Mouse (Mus musculus) left cerebral cortex, postnatal 10 days (tissue): ENCODE measurements around the gene Ap1ar. TPM values are rescaled to one million over a fixed set of nuclear protein-coding genes. Genes with fewer than 3 reads are reported as not detected.
"Not testable (repeated sequence)": the region's sequence is repeated elsewhere in the genome, so short reads cannot be mapped to it uniquely, and the experiment has no call there.

Experiments
- DNase-seq, 2 experiments: peaks; one replicate each; pipeline ENCODE4 v3.0.0; 2021 to 2022; ENCODE audit warnings: low spot score in 2 of 2, mixed read lengths in 1 of 2; ENCODE audit errors: extremely low spot score in 1 of 2
- intact Hi-C: fragments of 180-260 bp; cut with DNase I; formaldehyde crosslinking; loops from one replicate; pipeline ENCODE4 v1.15.1; 2025
- total RNA-seq, 2 experiments: library from RNA; stranded (reverse); gene quantifications; 2 replicates each; pipeline ENCODE4 v1.2.3; 2021

Ap1ar gene
- total RNA-seq, 2 experiments from 2014 or later, result 70.6 to 76.0 TPM

DNA sequence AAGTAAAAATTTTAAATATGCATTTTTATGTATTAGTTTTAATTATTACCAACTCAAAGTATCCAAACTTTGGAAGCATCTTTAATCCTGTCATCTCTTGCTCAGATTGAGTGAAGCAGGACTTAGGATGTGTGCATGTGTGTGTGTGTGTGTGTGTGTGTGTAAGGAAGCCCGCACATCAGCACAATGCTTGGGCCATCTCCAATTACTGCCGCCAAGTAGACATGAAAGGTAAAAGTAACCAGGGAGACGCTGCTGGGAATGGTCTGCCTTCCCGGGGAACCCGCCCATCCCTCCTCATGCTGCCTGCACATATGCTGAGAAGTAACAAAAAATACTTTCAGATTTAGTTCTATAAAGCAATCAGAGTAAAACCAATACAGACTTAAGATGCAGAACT lies 29.5 kb downstream of the Ap1ar start:
- DNase-seq, result no peak
- intact Hi-C loops, result no loop called here

DNA sequence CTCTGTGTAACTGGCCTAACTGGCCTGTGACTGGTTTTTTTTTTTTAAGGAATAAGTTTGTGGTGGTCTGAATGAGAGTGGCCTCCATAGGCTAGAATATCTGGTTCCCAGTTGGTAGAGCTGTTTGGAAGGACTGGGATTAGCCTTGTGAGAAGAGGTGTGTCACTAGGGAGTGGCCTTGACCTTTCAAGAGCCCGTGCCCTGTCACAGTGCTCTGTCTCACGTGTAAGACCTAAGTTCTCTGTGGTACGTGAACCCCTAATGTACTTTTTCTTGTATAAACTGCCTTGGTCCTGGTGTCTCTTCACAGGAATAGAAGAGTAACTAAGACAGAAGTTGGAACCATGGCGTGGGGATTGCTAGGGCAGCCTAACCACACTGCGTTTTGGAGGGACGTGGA lies 31.3 kb downstream of the Ap1ar start:
- no peak for DNase-seq
- intact Hi-C loops, result no loop called here

DNA sequence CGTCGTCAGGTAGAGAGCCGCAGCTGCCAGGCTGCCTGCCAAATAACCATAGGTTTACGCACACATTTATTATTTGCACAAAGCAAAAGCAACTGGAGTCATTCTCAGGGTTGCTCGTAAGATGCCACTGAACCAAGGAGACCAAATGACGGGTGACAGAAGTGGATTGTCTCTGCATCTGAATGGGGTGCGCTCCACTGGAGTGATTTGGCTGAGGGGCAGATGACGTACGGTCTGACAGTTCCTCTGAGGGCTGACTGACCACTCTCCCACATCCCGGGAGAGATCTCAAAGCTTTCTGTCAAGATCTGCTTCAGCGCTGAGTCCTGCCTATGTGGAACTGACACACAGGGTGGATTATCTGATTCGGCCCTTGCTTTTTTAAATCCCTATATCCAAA lies 32.3 kb downstream of the Ap1ar start:
- intact Hi-C loops, result no loop called here

DNA sequence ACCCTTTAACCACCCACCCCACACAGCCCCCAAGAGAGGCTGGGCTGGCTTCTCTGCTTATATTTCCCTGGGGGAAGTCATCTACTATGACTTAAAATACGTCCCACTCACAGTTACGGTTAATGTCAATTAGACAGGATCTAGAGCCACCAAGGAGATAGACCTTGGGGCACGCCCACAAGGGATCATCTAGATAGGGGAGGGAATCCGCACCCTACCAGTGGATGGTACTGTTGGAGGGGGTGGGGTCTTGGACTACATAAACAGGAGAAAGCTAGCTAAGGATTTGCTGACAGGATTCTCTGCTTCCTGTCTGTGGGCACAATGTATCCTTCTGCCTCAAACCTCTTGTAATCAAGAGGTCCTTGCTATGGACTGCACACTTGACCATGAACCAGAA lies 32.9 kb downstream of the Ap1ar start:
- no peak for DNase-seq
- intact Hi-C loops, result no loop called here

More for the DNA sequence above, 32.3 kb downstream of the Ap1ar start:
- DNase-seq, result no peak

DNA sequence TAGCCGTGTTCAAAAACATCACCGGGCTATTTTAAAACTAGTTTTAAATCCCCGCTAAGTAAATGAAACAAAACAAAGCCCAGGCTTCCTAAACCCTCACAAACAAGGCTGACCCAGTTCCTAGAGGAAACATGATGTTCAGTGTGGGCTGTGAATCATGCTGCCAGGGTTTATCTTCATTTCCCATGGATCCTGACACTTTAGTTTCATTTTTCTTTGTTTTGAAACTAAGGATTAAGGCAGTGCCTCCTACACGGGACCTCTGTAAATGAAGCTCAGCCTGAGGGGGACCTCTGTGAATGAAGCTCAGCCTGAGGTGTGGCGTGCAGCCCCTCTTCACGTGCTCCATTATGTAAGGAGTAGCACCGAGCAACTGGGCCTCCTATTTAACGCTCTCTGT lies 34.5 kb downstream of the Ap1ar start:
- intact Hi-C loops, result no loop called here
- DNase-seq, result no peak

DNA sequence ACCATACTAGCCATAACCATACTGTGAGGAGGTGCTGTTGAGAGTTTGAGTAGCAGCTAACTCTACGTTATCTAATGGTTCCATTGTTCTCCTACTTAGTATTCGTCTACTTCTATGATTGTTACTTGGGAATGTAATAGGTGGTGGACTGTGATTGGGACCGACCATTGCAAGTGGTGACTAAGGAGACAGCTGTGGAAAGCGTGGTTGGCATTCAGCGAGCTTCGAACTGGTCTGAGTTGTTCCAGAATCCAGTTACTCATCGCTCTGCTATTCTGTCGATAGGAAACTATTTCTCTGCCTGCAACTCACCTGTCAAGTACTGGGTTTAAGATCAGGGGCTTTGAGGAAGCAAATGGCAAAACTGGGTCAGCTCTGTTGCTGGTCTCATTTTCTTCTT lies 36.2 kb downstream of the Ap1ar start:
- no peak for DNase-seq
- intact Hi-C loops, result no loop called here

DNA sequence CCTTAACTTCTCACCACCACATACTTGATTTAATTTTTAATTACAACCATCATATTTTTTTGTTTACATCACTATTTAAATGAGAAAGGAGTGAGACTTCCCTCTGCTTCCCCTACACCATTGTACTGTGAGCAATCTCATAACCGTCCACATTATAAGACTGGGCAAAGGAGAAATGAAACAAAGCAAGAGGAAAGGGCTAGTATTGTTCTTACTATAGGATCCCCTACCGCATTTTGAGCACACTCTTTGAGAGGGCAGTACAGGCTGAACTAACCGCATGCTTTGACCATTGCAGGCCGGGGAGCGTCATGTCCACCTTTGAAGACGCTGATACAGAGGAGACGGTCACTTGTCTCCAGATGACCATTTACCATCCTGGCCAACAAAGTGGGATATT lies 41.1 kb downstream of the Ap1ar start:
- intact Hi-C loops, result no loop called here
- DNase-seq, result no peak

DNA sequence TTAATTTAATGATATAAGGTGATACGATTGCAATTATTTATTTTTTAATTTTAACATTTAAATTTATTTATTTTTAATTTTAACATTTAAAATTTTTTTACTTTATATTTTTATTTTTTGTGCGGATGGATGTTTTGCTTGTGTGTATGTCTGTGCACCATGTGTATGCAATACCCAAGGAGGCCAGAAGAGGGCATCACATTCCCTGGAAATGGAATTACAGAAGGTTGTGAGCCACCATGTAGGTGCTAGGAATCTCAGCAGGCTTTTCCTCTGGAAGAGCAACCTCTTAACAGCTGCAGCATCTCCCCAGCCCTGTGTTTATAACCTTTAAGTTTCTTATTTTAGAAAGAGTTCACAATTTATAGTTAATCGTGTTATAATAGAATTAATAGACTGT lies 41.6 kb downstream of the Ap1ar start:
- intact Hi-C loops, result no loop called here
- no peak for DNase-seq

DNA sequence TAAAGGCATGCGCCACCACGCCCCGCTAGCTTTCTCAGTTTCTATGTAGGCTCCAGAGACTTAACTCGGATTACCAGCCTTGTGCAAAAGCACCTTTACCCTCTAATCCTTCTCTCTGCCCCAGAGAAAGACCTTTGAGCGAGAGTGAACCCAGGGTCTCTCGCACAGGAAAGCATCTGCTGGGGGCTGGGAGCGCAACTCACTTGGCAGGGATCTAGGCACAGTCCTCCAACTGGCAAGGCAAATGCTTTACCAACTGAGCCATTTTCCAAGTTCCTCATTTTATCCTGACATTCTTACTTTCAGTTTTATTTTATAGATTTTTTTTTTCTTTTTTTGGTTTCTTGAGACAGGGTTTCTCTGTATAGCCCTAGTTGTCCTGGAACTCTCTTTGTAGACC lies 44.3 kb downstream of the Ap1ar start:
- DNase-seq, result no peak
- intact Hi-C loops, result no loop called here

DNA sequence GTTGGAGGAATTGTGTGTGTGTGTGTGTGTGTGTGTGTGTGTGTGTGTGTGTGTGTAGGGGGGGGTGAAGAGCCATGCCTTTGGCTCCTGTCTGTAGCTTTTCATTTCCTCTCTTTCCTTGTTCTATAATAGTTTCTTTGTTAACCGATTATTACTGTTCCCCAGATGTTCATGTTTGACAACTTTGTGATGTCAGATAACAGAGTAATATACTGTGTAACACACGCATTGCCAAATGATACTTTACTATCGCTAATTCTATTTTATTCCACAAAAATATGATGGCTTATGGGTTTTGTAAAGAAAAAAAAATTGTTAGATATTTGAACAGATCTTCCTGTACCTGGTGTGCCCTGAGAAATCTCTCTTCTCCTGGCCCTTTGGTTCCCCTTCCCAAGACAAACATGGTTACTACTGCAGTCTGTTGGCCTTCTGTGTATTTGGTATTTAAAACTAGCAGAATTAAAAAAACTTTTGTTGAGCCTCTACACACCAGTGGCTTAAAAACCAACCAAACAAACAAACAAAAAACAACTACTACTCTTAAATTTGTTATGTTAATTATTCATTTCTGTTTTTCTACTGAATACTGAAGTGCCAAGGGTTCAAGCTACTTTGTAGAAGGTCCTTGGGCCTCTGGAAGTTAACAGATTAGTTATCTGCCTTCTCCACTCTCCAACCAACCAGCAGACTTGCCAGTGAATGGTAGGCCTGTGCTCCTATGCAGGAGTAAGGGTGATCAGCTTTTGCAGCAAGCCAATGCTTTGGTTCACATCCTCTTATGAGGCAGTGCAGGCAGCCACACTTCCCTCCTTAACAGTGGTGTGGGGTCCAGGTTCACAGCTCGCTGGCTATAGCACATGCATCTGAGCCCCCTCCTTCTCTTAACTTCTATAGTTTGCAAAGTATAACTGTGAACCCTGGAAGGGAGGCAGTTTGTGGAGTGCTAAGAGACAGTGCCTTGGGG lies 45.4 kb downstream of the Ap1ar start:
- no peak for DNase-seq
- intact Hi-C loops, result no loop called here

DNA sequence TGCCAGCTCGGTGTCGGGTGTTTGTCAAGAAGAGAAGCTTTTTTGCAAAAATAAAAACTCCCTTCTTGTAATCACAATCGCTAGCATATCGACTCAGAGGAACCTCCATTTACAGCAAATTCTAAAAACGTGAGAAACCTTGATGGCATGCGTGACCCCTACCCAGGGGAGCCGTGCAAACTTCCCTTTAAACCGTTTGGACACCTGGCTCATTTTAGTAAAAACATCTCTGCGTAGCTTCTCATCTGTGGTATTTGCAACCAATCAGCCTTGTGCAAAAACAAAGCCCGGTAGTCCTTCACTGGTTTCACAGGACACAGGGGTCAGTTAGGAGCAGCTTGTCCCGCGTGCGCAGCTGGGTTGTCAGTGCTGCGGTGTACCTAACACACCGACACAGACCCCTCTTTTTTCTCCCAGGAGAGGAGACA lies 46.3 kb downstream of the Ap1ar start:
- intact Hi-C loops, result no loop called here
- DNase-seq, result no peak

DNA sequence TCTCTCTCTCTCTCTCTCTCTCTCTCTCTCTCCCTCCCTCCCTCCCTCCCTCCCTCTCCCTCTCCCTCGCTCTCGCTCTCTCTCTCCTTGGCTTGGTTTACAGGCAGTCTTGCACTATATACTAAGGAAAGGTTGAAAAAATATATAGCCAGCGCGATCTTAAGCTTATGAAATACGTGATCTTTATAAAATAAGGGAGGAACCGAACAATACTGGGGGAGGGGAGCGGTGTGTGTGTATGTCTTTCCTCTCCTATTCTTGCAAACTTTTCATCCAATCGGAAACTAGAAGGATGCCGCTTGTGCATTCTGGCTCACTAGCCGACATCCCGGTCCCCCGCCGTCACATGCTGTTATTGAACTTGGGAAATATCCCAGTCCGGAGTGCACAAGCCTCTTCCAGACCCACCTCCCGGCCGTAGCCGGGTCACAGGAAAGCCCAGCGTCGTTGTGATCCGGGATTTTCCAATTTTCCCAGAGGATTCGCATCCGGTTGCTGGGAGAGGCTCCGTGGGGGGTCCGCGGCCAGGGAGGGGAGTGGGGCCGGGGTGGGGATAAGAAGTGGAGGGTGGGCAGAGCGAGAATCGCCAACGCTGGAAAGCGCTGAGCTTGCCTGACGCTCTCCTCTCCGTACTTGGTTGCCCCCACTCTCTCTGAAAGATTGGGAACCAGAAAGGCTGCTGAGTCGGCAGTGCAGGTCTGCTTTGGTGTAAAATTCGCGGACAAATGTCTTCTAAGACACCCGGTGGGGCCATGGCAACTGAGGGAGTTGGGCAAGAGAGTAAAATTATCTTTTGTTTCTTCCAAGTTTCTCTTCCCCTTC lies 46.9 kb downstream of the Ap1ar start:
- intact Hi-C loops, result no loop called here
- peak; percentile 20 to 82 for DNase-seq

DNA sequence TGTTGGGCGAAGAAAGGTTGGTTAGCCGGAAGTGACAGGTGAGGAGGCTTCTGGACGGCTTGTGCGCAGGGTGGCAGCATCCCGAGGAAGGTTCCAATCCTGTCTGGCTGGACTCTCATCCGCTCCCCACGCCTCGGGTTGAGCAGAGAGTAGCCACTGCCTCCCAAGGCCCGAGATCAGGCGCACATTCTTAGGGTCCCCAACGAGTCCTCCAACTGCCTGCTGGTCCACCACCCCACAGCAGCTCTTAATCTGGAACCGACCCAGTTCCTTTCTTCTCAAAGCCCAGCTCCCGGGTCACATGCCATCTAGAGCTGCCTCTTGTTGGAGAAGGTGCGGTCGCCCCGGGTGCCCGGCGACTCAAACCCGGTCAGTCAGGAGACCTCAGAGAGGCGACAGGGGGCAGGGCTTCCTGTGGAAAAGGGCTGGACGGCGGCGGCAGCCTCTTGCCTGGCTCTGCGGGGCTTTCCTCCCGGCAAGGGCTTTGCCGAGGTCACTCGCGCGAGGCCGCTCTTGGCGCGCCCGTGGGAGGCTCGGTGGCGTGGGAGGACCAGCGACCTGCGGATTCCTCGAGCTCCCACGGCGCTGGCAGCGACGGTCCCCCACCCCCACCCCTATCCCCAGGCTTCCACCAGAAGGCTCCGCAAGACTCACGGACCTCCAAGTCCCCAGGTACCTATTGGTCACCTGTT lies 47.7 kb downstream of the Ap1ar start, which contains the start of gene Tifa:
Tifa (plus strand) TSS at position 306 of the 692 bp plus-strand sequence.
- DNase-seq, result peak; percentile 28 to 85
- intact Hi-C loops, result no loop called here

DNA sequence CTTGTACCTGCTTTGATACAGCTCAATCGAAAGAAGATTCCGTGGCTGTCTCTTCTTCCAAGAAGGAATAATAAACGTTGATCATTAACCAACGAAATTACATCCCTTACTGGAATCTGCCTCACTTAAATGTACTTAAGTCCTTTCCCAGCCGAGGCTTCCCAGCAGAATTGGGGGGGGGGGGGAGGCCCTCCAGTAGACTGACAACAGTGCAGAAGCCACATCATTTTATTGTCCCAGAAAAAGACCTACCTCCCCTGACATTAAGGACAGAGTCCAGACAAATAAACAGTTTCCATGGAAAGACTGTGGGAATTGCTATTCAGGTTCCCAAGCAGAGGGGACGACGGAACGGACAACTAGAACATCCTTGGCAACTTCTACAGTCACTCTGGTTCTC lies 48.4 kb downstream of the Ap1ar start:
- intact Hi-C loops, result no loop called here
- DNase-seq, result no peak

DNA sequence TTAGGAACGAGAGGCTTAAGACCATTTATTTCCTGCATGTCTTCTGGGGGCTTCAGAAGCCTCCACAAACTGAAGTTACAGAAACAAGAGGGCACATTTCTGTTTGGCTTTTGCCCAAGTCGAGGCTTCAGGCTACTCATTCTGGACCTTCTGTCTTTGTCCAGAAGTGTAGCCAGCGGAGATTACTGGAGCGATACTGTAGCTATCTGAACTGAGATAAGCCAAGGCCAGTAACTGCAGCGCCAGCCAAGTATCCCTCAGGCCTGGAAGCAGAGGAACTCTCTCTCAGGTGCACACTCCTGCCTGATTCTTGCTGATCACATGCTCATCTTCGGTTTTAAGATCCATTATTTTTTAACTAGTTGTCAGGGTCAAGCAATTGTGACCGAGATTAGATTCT lies 49.3 kb downstream of the Ap1ar start:
- intact Hi-C loops, result no loop called here

DNA sequence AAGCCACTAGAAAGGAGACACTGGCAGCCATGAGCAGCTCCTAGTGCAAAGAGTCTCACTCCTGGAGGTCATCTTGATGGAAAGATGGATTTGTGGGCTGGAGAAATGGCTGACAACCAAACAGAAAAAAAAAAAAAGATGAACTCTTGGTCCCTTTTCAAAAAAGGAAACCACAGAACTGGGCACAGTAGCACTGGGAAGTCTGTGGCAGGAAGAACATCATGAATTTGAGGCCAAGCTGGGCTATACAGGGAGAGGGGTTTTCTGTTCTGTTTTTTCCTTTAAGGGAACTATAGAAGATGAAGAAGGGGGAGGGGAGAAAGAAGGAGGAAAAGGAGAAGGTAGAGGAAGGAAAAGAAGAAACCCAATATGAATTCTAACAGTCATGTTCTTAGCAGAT lies 50.3 kb downstream of the Ap1ar start:
- DNase-seq, result no peak
- intact Hi-C loops, result no loop called here

More for the DNA sequence above, 49.3 kb downstream of the Ap1ar start:
- no peak for DNase-seq

DNA sequence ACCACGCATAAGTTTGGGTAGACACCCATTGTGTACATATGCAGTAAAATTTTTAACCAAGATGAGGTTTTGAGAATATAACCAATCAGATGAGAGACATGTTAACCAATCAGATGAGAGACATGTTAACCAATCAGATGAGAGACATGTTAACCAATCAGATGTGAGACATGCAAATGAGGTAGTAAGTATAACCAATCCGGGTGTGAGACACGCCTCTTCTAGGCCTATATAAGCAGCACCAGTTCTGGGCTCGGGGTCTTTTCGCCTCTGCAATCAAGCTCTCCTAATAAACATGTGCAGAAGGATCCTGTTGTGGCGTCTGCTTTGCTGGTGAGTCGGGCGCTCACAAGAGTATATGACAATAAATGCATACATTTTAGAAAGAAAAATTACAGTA lies 53.6 kb downstream of the Ap1ar start:
- DNase-seq, intact Hi-C loops: not testable (repeated sequence)

DNA sequence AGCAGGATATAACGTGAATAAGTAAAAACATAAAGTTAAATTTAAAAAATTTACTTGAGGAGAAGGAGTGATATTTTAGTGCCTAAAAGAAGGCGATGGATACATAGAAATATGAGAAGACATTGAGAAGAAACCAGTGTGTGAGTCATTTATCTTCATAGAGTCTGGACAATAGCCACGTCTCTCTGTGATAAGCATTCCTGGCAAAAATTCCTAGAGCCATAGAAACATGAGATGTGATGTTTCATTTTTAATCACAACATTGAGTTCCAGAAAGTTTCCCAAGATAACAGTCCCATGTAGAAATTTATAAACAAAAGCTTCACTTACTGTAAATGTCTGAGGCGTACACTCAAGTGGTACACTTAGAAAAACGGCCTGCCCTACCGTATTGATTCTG lies 54.4 kb downstream of the Ap1ar start:
- intact Hi-C loops, result no loop called here

DNA sequence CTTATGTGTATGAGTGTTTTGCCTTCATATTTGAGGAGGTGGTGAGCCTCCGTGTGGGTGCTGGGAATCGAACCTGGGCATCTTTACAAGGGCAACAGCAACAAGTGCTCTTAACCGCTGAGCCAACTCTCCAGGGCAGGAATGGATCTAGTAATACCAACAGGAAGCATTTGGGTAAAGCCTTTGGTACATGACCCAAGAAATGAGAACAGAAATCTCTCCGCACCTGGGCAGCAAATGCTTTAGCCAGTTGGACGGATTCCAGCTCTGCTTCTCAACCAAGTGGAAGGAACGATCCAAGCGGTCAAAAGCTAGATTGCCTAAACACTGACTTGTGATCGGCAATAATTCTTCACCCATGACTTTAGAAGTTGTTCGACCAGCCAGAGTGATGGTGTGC lies 56.4 kb downstream of the Ap1ar start:
- no peak for DNase-seq
- intact Hi-C loops, result no loop called here

More for the DNA sequence above, 54.4 kb downstream of the Ap1ar start:
- DNase-seq, result no peak
